Mouse (Mus musculus) adrenal gland (tissue): ENCODE results near the gene Irak2.

Experiments
- intact Hi-C: fragments of 180-260 bp; cut with DNase I; formaldehyde crosslinking; loops from one replicate; pipeline ENCODE4 v1.15.1; 2025

The Irak2 gene

DNA sequence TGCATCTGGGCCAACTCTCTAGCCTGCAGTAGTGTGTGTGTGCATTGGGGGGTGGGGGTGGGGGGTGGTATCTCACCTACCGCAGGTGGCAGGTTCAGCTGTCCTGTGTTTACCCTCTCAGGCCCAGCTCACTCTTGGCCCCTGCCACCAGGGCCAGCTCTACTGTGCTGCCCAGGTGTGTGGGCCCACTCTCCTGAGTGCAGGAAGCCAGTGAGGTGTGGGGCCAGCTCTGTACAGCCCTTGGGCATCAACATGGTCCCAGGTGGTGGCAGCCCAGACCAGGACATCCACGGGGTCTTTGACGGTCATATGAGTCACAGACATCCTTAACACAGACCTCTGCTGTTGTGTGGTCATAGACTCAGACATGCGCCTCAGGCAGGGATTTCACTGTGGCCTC, 5.4 kb upstream of the Irak2 start:
- intact Hi-C loops = no loop called here

DNA sequence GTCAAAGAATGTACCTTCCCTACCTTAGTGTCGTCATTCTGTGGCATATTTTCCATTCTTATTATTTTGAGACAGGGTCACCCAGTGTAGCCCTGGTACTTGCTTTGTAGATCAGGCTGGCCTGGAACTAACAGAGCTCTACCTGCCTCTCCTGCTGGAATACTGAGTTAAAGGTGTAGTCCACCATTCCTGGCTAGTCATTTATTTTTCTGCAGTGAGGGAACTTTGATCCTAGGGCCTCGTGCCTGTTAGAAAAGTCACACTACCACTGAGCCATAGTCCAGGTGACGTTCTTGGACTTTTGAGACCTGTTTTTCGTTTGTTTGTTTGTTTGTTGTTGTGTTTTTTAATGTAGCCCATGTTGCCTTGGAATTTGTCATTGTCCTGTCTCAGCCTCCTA, 934 bp downstream of the Irak2 start:
- intact Hi-C loops = loop anchor here (2.0 kb wide), 1 partner anchor 42 kb away; no protein-coding TSS in a partner anchor

DNA sequence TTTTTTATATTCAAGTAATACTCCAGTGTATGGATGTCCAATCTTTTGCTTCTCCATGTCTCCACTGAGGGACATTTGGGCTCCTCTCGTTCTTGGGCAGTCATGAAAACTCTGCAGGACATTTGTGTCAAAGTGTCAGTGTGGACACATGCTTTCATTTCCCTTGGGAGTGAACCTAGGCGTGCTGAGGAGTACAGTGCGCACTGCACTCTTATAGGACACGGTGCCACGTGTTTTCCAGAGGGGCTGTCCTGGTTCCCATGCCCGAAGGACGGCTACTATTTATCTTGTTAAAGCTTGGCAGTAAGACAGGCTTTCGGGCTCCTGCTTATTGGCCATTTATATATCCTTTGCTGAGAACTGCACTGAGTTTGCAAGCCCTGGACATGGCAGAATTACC, 4.3 kb downstream of the Irak2 start:
- intact Hi-C loops = no loop called here

DNA sequence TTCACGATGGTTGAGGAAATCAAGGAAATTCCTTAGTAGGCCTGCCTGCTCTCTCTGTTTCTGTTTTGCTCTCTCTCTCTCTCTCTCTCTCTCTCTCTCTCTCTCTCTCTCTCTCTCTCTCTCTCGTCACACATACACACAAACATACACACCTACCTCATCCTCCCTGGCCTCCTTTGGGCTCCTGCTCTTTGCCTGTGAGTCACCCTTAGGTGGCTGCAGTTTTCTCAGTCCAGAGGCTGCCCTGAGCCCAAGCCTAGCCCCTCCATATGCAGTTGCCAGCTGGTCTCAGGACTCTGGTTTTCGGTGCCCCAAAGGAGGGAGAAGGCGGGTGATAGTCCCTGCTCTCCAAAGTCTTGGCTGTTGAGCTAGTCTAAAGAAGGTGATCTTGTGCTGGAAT, 4.8 kb downstream of the Irak2 start:
- intact Hi-C loops = no loop called here

DNA sequence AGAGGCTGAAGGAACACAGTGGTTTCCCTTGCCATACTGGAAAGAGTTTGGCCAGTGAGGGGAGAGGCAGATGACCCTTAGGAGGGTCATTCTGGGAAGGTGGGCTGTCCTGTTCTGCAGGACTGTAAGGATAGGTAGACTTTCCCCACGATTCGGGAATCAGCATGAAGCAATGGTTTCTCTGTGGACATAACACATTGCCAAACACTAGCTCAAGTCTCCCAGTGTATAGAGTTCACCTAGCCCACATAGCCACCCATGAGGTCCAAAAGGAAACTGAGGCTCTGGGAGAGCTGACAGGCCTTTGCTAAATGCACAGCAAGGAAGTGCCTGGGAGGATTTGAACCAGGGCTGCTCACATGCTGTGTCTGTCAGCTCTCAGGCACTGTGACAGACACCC, 5.7 kb downstream of the Irak2 start:
- intact Hi-C loops = no loop called here

GRCm38 (mm10) chr6:113644808-113645207, 6.5 kb downstream of the Irak2 start:
- intact Hi-C loops = no loop called here

- intact Hi-C loops = no loop called here
These were observed 11.3 kb downstream of the Irak2 start for GRCm38 (mm10) chr6:113649346-113650196.

DNA sequence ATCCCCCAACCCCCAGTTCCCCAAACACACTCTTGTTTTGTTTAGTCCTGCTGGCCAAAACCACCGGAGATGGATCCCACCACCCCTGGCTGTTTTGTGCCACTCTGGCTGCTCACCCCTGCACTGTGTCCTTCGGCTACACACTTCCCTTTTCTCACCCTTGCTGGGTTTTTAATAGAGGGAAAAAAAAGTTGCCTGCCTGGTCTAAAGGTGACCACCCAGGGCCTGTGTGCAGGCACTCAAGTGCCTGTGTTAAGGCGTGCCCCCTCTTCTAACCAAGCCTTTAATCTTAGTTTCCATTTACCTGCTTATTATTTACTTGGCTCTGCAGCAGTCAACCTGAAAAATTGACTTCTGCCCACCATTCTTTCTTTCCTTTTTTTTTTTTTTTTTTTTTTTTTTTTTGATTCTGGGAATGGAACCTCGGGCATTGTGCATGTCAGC, 12.0 kb downstream of the Irak2 start:
- intact Hi-C loops = no loop called here

GRCm38 (mm10) chr6:113651626-113652025, 13.4 kb downstream of the Irak2 start:
- intact Hi-C loops = no loop called here

DNA sequence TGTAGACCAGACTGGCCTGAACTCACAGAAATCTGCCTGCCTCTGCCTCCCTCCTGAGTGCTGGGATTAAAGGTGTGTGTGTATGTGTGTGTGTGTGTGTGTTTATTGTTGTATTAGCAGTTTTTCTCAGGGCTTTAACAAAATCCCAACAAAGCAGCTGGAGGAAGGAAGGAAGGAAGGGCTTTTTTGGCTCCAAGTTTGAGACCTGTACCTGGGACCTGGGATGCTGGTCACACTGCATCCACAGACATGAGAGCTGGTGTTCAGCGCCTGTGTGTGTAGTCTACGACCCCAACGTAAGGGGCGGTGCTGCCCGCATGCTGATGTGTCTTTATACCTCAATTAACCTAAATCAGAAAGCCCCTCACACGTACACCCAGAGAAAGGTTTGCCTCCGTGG, 15.3 kb downstream of the Irak2 start:
- intact Hi-C loops = no loop called here

DNA sequence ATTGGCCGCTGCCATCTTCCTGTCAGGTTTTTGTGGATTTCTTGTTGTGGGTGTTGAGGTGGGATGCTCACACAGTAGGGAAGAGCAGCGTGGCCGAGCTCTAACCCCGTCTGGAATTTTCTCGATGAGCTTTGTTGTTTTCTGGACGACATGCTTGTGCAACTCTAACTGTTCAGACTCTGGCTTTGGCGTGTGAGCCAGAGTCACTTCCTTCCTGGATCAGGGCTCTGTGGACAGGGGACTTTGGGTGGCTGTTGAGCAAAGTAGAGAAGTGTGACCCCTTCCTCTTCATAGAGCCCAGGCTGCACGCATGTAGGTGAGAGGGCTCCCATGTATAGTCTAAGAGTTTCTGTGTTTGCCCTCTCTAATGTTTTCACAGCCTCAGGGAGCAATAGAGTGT, 15.8 kb downstream of the Irak2 start:
- intact Hi-C loops = no loop called here

- intact Hi-C loops = no loop called here
These were observed 16.6 kb downstream of the Irak2 start for GRCm38 (mm10) chr6:113654753-113655397.

GRCm38 (mm10) chr6:113655475-113655874, 17.2 kb downstream of the Irak2 start:
- intact Hi-C loops = no loop called here

- intact Hi-C loops = no loop called here
These were observed 18.6 kb downstream of the Irak2 start for GRCm38 (mm10) chr6:113656847-113657246.

DNA sequence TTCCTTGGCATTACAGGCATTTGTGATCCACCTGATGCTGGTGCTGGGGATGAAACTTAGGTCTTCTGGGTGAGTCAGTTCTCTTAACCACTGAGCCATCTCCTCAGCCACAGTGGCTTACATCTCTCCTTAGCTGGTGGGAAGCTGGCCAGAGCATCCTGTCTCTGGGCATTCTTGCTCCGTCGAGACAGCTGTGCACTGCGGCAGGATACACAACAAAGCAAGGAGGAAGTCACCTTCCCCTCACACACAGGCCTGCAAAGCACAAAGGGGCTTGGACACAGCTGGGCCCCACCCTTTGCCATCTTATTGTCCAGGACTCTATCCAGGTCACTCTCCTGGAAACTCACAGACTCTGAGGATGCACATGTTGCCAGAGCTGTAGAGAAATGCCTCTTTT, 20.0 kb downstream of the Irak2 start:
- intact Hi-C loops = no loop called here

DNA sequence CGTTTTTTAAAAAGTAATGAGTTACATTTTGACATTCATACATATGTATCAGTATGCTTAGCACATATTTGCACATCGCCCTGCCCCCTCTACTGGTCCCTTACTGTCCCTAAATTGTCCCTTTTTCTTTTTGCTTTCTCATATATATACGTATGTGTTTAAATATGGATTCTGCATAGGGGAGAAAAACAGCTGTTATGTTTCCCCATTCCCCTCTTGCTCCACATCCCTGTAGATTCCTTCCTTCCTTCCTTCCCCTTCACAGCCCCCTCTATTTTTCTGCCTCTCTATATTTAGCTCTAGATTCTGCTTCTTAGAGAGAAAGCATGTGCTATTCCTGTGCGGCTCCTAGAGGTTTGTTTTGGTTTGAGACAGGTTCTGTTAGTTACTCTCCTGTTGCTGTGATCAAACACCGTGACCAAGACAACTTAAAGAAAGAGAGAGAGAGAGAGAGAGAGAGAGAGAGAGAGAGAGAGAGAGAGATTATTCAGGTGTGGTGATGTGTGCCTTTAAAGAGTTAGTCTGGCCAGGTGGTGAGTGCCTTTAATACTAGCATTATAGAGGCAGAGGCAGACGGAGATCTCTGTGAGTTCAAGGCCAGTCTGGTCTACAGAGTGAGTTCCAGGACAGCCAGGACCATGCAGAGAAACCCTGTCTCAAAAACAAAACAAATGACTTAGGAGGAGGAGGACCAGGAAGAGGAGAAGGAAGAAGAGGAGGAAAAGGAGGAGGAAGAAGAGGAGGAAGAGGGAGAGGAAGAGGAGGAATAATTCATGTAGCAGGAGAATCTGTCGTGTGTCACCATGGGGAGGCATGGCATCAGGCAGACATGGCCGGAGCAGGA, 21.6 kb downstream of the Irak2 start:
- intact Hi-C loops = no loop called here

DNA sequence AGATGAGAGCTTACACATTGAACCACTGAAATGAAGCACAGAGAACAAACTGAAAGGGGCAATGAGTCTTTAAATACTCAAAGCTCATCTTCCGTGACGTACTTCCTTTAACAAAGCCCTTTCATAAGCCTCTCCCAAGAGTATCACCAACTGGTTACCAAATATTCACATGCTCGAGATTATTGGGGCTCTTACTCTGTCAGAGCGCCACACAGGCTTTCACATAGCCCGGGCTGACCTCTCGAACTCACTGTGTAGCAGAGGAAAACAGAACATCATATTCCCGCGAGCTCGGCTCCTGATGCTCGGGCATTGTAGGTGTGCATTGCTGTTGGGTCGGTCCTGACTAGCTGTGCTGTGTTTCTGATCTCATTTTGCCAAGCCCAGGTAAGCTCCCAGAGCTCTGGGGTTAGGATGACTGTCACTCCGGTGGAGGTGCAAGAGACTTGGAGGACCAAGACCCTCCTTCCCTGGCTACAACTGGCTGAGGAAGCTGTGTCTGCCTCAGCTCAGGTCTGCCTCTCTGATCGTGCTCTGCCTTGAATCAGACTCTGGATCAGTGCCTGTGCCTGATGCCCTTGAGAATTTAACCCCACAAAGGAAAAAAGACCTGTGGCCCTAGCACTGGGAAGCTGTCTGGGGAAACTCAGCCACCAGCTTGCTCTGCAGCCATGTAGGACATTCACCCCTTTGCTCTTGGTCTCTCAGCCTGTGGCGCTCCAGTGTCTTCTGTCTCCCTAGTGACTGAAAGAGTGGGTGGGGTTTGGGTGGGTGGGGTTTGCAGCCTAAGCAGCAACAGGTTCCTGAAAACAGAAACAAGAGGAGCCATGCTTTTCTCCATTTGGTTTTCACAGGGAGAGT, 22.5 kb downstream of the Irak2 start:
- intact Hi-C loops = no loop called here

DNA sequence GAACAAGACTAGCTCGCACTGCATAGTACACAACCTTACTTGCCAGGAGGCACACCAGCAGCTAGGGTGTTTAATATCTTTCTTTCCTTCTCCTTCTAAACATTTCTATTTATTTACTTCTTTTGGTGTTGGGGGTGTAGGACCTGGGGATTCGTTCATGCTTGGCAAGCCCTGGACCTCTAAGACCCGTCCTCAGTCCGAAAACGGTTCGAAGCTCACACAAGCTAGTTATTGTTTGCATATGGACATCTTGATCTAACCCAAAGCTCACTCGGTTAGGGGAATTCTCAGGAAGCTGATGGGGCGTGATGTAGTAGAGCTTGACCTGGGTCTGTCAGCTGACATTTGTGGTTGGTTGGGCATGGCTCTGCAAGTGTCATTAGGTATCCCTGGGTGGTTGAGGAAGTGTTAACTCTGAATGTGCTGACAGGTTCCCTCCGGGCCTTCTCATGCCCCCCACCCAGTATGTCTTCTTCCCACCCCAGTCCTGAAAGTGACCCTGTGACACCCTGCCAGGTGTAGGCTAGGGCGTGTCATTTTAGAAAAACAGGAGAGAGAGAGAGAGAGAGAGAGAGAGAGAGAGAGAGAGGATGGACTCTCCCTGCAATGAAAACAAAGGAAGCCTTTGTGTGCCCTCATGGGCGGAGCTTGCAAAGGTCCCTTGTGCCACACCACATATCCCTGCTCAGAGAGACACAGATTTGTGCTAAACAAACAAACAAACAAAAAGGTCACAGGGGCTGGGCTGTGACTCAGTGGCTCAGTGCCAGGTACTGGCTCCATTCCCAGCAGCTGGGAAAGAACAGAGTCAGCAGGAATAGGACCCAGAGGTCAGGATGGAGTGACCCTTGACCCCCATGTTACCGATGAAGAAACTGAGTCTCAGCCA, 23.3 kb downstream of the Irak2 start:
- intact Hi-C loops = no loop called here

GRCm38 (mm10) chr6:113662964-113663700, 24.9 kb downstream of the Irak2 start:
- intact Hi-C loops = no loop called here
